Mouse (Mus musculus) thymus, postnatal 25 days (tissue): ENCODE measurements around the gene Fam98a.

Source experiments
- DNase-seq: peaks from one replicate; pipeline ENCODE4 v3.0.0; 2022

The Fam98a gene

GRCm38 (mm10) chr17:75551512-75552400 is at the start of gene Fam98a:
Fam98a (minus strand) TSS chr17:75551946.
- DNase-seq, result peak; percentile 97

DNA sequence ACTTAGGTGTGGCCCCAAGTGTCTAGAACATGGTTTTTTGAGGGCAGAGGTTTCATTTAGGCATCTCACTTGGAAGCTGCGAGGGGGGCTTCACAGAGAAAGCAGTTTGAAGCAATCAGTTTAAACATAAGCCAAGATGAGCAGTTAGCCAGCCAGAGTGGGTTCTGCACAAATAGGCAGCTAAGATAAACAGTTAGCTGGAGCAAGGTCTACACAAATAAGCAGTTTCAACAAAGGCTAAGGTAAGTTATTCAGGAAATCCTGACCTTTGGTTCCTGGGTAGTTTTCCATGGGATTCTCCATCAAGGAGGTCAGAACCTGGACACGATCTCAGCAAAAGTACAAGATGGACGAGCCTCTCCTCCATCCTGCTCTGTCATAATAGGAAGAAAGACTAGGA is 46.9 kb upstream of the Fam98a start:
- no peak for DNase-seq

- no peak for DNase-seq
Measured at GRCm38 (mm10) chr17:75582738-75583137, 31.0 kb upstream of the Fam98a start.

DNA sequence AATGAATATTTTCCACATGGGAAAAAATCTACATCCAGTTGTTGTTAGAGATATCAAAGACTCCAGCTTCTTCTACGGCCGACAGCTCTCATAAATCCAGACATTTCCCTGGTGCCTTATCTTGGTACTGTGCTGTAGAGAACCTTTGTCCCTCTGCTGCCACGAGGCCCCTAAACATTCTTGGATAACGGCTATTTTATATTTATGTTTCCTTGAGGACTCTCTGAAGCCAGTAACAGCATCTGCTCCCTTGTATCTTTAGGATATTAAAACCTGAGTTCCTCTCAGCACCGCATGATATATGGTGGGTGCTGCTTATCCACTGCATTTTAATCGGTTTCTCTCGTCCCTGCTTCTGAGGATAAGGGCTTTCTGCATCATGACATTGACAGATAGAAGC is 23.9 kb upstream of the Fam98a start:
- no peak for DNase-seq

- DNase-seq, result no peak
Measured at GRCm38 (mm10) chr17:75558041-75558440, 6.3 kb upstream of the Fam98a start.

- DNase-seq, result no peak
Measured at GRCm38 (mm10) chr17:75557031-75557430, 5.3 kb upstream of the Fam98a start.

DNA sequence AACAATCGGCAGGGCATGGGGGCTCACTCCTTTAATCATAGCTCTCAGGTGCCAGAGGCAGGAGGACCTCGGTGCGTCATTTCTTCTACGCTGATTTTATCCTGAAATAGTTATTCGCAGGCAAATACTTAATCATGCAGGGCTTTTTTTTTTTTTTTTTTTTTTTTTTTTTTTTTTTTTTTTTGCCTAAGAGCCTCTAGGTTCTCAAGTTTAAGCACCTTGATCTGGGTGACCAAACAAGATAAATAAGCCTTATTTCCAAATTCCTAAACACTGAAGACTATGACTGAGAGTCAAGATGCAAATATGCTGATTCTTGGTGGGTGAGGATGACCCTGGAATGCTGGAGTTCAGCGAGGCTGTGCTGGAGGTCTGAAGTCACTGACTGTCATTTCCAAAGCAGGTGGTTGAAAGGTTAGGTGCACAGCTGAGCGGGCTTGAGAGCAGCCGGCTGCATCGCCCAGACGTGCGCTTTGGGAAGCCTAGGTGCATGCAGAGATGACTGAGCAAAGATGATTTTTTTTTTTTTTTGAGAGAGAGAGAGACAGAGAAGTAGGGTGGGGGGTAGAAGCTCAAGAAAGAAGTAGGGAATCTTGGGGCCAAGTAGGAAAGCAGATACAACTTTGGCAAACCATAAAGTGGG is 854 bp downstream of the Fam98a start:
- peak; percentile 27 for DNase-seq

DNA sequence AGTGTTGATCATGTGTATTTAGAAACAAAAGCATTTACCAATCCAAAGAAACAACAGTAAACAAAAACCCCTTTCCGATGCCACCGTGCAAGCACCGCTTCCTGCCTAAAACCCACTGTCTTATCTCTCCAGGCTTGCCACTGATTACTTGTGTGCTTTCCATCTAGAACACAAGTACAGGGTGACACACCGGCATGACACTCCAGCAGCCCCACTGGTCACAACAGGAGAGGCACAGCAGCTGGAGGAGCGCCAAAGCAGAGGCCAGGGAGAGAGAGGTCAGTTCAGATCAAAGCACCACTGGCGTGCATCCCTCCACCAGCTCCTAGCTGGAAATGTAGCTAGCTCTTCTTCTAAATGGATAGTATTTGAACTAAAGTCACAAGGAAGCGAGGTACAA is 7.5 kb downstream of the Fam98a start:
- DNase-seq, result no peak

DNA sequence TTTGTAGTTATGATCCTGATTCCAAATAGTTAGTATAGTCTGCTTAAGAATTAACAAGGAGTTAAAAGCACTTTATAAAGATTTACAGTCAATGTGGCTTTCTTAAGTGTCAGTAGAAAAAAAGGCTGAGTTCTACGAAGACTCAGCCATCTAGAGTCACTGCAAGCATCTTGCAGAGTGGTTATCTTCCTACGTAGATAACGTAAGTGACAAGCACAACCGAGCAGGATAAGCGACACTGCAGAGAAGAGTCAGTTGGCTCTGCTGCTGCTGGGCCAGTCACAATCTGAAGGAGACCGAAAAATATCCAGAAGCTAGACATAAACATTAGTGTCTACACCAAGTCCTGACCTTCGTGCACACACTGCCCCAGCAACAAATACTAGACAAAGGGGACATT is 8.3 kb downstream of the Fam98a start:
- no peak for DNase-seq

DNA sequence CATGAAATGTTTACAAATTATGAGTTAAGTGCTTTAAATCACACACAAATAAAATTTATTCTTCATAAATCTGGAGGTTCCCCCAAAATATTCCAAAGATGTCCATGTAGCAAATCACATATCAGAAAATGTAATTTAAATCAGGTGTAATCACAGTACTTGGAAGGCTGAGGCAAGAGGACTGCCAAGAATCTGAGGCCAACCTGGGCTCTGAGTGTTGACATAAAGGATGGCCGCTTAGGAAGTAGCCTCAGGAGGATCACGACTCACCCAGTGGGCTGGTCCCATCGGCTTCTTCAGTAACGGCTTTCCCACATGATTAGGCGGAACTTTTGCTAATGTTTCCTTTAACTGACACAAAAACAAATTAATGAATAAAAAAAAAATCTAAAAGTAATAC is 11.9 kb downstream of the Fam98a start:
- DNase-seq, result no peak

DNA sequence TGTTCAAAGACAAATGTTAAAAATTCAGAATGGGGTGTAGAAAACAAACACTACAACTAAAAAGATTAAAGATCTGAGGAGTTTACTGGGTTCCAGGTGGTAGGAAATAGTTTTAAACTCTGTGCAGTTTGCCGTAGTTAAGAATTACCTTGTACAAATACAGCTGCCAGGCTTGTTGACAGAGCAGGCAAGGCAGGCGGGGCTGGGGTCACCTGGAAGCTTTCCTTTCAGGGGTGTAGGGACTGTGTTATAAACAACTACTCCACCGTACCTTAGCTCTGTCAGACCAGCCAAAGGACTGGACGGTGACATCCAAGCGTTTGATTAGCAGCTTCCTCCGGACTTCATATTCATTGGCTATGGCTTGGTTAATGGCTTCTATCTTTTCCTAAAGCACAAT is 12.6 kb downstream of the Fam98a start:
- DNase-seq, result no peak

- DNase-seq, result no peak
Measured at GRCm38 (mm10) chr17:75538431-75538830, 13.3 kb downstream of the Fam98a start.

GRCm38 (mm10) chr17:75537050-75537445 is 14.7 kb downstream of the Fam98a start:
- no peak for DNase-seq

DNA sequence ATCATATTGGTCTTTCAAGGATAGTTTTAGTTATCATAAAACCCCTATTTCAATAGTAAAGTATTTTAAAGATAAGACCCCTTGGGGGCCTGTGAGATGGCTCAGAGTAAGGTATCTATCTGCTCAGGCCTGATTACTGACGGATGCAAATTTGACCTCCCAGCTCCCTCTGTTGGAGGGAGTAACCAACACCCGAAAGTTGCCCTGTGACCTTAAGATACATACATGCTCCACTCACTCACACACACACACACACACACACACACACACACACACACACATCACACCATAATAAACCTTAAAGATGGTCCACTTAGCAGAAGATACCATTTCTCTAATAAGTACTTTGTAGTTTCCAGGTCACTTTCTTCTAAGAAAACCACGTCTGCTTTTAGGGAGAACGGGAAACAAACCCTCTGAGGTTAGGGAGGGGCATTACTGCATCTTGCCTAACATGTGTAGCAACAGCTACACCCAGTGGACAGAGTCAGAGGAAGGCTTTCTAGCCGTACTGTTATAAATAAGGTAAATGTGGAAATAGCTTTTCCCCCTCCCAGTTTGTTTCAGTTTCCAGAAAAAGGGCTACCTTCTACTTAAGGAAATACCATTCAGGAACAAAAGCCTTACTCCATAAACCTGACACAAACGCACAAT is 15.2 kb downstream of the Fam98a start:
- no peak for DNase-seq

GRCm38 (mm10) chr17:75535612-75536011 is 16.1 kb downstream of the Fam98a start:
- DNase-seq, result no peak

DNA sequence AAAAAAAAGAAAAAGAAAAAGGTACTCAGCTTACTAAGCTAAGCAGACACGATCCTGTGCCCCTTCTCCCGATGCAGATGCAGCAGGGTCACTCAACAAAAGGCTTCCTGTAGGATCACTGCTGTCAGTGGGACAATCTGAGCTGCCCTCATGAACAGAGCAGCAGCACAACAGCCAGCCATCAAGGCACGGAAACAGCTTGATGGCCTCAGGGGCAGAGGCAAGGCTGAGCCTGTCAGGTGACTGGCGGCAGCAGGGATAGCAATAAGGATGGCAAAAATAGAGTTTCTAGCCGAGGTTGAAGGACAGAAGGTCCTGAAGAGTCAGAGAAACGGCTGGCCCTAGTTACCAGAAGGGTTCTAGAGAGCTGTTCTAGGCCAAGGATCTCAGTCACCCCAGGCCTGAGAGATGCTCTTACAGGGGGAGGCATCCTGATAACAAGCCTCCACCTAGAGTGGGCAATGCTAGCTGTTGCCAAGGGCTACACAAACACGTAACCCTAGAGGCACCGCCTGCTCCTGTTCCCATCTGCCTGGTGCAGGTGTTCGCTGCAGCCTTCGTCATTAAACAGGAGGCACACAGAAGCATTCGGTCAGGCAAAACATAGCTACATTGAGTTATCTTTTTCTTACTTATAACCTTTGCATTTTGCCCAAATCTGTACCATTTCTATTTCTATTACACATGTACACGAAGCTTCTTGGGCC is 17.3 kb downstream of the Fam98a start:
- no peak for DNase-seq

DNA sequence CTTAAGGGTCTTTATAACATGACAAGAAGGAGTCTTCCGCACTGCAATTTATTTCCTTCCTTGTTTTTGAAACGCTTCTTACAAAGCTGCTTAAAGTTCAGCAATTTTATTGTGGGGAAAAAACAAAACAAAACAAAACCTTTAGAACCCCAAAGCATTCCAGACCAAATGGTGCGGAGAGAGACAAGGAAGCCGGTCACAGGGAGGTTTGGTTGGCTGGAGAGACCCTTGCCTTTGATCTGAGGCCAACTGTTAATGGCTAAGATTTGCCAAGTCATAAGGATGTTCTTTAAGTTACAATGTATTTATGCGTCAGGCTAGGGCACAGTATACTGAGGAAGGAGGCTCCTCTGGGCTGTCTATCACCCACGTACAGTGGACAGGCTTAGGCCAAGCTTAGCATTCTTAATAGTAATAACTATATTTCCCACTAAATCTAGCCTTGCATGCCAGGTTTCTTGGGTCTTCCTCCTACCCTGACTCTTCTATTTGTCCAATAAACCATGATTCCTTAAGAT is 19.2 kb downstream of the Fam98a start:
- DNase-seq, result no peak

GRCm38 (mm10) chr17:75529222-75529935 is 22.4 kb downstream of the Fam98a start:
- no peak for DNase-seq

GRCm38 (mm10) chr17:75526411-75526810 is 25.3 kb downstream of the Fam98a start:
- no peak for DNase-seq

- no peak for DNase-seq
Measured at GRCm38 (mm10) chr17:75523812-75524211, 27.9 kb downstream of the Fam98a start.

DNA sequence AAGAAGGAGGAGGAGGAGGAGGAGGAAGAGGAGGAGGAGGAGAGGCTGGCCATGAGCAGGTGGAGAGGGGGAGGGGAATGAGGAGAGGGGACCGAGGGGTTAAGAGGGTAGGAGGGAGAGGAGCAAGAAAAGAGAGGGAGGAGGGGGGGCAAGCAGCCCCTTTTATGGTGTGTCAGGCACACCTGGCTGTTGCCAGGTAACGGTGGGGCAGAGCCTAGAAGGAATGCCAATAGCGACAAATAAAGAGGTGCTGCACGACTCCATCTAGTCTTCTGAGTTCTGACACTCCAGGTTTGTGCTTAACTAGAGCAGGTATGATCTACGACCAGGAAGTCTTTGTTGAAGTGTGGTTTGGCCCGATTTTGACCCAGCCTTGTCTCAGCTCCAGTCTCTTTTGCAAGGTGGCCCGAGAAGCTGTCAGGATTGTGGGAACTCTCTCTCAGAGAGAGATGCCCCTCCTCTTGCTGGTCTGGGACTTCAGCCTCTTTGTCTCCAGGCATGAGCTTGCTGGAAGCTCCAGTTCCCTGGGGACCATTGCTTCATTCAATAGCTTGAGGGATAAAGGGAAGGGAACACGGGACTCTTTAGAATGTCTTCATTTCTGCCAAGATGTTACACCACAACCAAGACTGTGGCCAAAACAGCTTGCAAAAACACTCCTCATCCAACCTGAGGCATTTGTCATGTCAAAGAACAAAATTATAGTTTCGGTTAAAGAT is 29.2 kb downstream of the Fam98a start:
- DNase-seq, result no peak
